Mouse (Mus musculus) megakaryocyte, embryonic 14.5 days (primary cell): Measurements from ENCODE around the gene Sfr1. TPM values are rescaled to one million over a fixed set of nuclear protein-coding genes. Genes with fewer than 3 reads are reported as not detected.

ENCODE experiments used
- H3K27me3 ChIP-seq: replicated peaks from 2 replicates; pipeline ENCODE3; 2012; ENCODE audit warnings: inconsistent platforms
- H3K36me3 ChIP-seq: replicated peaks from 2 replicates; pipeline ENCODE3; 2012; ENCODE audit warnings: low read length, inconsistent platforms, mixed read lengths
- H3K4me1 ChIP-seq: 2 replicates; pipeline ENCODE4 v1.6.1; 2012; ENCODE audit warnings: inconsistent platforms
- H3K4me3 ChIP-seq: replicated peaks from 2 replicates; pipeline ENCODE3; 2012; ENCODE audit warnings: moderate library complexity, mild to moderate bottlenecking, inconsistent platforms
- H3K9me3 ChIP-seq: 2 replicates; pipeline ENCODE4 v1.6.1; 2012; ENCODE audit warnings: inconsistent platforms
- FLI1 ChIP-seq: IDR thresholded peaks from 2 replicates; pipeline ENCODE4 v1.6.1; 2012; ENCODE audit warnings: low read length, inconsistent platforms, mixed read lengths
- GATA1 ChIP-seq: IDR thresholded peaks from 3 replicates; pipeline ENCODE4 v1.6.1; 2012; ENCODE audit warnings: mixed read lengths, low read length, inconsistent platforms, borderline replicate concordance
- polyA plus RNA-seq: library from polyadenylated mRNA; stranded (reverse); fragments of >175 nt; gene quantifications from 2 replicates; pipeline ENCODE4 v1.2.3, GENCODE M21; 2012; ENCODE audit warnings: low replicate concordance; ENCODE audit not compliant: insufficient read depth

Gene Sfr1
- polyA plus RNA-seq, 1 experiment = 9.7 TPM

DNA sequence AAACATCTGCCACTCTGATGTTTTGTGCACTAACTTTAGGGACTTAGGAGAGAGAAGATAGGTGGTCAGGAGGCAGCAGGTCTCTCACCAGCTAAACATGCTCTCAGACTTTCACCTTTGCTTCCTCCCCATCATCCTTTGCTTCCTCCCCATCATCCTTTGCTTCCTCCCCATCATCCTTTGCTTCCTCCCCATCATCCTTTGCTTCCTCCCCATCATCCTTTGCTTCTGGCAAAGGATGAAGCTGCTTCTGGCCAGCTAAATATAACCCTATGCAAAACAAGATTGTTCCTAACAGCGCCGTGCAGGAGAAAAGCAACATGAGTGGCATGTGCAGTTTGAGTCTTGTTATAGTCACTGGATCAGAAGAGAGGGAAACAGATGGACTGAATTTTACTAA, 15.6 kb downstream of the Sfr1 start:
- Histone ChIP-seq H3K4me3 (no peak overlapping the region), H3K36me3 (no peaks in the 10 kb centered on the region), H3K9me3 (no peaks in the 10 kb centered on the region), H3K27me3 (peaks cover 2% of the 10 kb centered on the region), H3K4me1 (no peaks in the 10 kb centered on the region; the same call in 1 of the 2 replicates)
- TF ChIP-seq GATA1 (no peak), FLI1 (no peak)

DNA sequence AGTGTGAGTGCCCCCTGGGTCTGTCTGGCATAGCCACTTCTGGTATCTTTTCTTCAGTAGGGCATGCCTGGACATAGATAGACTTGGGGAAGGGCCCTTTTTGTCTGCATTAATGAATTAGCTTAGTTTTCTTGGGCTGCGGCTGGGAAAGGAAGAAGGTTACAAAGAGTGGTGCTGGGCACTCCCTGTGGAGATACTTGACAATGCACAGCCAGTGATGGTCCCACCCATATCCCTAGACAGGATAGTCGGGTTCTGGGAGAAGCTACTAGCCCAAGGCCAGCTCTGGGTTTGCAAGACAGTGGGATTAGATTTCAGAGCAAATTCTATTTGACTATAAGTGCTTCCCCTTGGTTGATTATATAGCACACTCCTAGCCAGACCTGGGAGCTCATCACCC, 17.5 kb downstream of the Sfr1 start:
- Histone ChIP-seq H3K9me3 (no peaks in the 10 kb centered on the region), H3K27me3 (peaks cover 2% of the 10 kb centered on the region), H3K4me3 (no peak overlapping the region), H3K36me3 (no peaks in the 10 kb centered on the region), H3K4me1 (no peaks in the 10 kb centered on the region)
- TF ChIP-seq GATA1 (no peak), FLI1 (no peak)

DNA sequence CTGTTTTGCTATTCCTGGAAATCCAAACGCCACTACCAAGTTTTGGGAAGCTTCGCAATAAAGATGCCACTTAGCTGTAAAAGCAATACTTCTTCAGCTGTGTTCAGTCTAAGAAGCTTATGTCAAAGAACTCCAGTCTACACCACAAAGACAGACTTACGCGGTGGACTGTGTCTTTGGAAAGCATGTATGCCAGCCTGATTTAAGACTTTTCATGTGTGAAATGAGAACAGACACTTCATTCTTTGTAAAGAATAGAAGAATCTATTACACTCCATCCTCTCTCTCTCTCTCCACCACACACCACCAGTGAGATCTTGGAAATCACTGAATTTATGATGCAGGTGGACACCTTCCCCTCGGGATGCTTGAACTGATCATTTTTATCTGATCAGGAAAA, 18.9 kb downstream of the Sfr1 start:
- Histone ChIP-seq H3K36me3 (no peaks in the 10 kb centered on the region), H3K4me3 (no peak overlapping the region), H3K4me1 (no peaks in the 10 kb centered on the region), H3K9me3 (no peaks in the 10 kb centered on the region), H3K27me3 (peaks cover 2% of the 10 kb centered on the region)
- no peak for TF ChIP-seq FLI1
- TF ChIP-seq GATA1 = no peak

DNA sequence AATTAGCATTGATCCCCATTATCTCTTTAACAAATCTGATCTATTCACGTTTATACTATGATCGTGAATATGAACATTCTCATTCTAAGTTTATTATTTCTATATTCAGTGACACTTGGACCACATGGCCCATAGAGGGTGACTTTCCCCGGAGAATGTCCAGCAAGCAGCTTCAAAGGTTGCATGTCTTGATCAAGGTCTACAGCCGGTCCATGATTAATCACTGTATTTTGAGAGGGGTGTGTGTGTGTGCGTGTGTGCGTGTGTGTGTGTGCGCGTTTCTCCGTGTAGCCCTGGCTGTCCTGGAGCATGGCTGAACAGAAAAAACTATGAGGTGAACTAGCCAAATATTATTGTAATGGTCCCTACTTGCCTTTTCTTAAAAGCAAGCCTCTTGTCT, 21.0 kb downstream of the Sfr1 start:
- no peak for TF ChIP-seq FLI1
- no peak for TF ChIP-seq GATA1
- no peaks in the 10 kb centered on the region for H3K9me3 ChIP-seq

DNA sequence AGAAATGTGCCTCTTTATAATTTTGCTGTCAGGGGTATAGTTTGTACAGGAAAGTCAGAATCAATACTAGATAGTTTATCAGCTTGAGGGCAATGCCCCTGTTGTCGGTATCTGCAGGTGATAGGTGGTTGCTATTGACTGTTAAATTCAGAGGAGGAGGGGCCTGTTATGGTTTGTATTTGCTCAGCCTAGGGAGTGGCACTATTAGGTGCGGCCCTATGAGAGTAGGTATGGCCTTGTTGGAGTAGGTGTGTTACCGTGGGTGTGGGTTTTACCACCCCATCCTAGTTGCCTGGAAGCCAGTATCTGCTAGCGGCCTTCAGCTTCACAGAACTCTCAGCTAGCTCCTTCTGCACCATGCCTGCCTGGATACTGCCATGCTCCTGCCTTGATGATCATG, 22.4 kb downstream of the Sfr1 start:
- H3K27me3 ChIP-seq = peaks cover 6% of the 10 kb centered on the region
- no peaks in the 10 kb centered on the region for H3K9me3 ChIP-seq
- H3K4me3 ChIP-seq = no peak overlapping the region
- TF ChIP-seq FLI1 (no peak), GATA1 (no peak)
- no peaks in the 10 kb centered on the region for H3K4me1 ChIP-seq
- no peaks in the 10 kb centered on the region for H3K36me3 ChIP-seq

More for the DNA sequence above, 21.0 kb downstream of the Sfr1 start:
- Histone ChIP-seq H3K4me3 (no peak overlapping the region), H3K4me1 (no peaks in the 10 kb centered on the region), H3K36me3 (no peaks in the 10 kb centered on the region), H3K27me3 (peaks cover 6% of the 10 kb centered on the region)

DNA sequence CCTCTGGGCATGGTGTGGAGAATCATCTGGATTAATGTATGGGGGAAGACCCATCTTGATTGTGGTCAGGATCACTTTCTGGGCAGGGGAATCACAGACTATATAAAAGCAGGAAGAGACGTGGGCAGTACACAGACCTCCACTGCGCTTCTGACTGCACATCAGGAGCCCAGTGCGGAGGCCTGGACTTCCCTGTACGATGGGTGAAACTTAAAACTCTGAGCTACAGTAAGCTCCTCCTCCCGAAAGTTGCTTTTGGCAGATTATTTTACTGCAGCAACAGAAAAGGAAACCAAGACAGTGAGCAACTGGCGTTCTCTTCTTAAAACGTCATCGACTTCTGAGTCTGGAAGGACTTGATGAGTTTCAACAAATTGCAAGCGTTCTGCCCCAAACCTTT, 23.4 kb downstream of the Sfr1 start:
- Histone ChIP-seq H3K36me3 (no peaks in the 10 kb centered on the region), H3K9me3 (no peaks in the 10 kb centered on the region), H3K27me3 (peaks cover 6% of the 10 kb centered on the region), H3K4me3 (no peak overlapping the region), H3K4me1 (no peaks in the 10 kb centered on the region)
- no peak for TF ChIP-seq FLI1
- TF ChIP-seq GATA1 = no peak

DNA sequence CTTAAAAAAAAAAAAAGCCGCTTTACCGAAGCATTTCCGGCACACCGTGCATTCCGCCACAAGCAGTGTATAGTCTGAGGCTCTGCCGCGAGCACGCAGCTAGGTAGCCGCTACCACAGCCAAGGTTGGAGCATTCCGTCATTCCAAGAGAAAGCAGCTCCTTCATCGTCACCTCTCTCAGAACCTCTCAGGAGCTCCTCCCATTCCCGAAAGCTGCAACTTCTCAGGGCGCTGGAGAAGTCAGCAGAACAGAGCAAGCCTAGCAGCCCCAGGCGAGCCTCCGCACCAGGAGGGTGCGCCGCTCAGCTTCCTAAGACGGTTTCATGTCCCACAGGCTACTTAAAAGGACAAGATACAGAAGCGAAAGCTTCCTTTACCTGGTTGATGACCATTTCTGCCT, 24.1 kb downstream of the Sfr1 start:
- Histone ChIP-seq H3K9me3 (no peaks in the 10 kb centered on the region), H3K36me3 (no peaks in the 10 kb centered on the region), H3K4me3 (no peak overlapping the region), H3K27me3 (peaks cover 6% of the 10 kb centered on the region), H3K4me1 (no peaks in the 10 kb centered on the region)
- TF ChIP-seq GATA1 (no peak), FLI1 (no peak)

DNA sequence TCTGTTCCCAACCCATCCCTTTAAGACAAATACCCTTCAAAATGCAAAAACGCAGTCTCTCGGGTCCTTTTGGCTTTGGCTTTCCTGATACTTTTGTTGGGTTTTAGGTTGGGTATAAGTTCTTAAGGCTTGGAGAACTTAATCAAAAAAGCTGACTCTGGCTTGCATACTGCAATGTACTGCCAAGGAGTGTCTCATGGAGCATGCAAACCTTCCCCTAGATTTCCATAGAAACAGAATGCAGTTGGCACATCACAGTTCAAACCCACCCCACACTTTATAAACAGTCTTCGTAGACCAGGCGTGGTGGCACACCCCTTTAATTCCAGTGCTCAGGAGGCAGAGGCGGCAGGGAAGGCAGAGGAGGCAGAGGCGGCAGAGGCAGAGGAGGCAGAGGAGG, 46.4 kb downstream of the Sfr1 start:
- no peak for TF ChIP-seq FLI1
- no peak for TF ChIP-seq GATA1
- no peaks in the 10 kb centered on the region for H3K9me3 ChIP-seq
- H3K27me3 ChIP-seq = peaks cover 10% of the 10 kb centered on the region
- no peaks in the 10 kb centered on the region for H3K36me3 ChIP-seq
- peaks cover 5% of the 10 kb centered on the region; the same call in 1 of the 2 replicates for H3K4me1 ChIP-seq
- no peak overlapping the region for H3K4me3 ChIP-seq

DNA sequence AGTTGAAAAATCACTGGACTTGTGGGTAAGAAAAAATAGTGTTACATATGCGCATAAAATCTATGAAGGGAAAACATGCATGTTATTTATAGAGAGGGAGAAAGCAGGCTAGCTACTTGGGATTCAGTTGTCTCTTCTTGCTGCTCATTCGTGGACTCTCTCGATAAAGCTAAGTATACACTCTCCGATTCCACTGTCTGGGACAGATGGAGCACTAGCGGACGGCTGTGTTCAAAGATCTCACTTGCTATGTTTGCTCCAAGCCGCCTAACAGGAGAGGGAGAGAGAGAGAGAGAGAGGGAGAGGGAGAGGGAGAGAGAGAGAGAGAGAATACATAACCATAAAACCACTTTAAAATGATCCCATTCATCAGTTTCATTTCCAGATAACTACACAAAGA, 48.7 kb downstream of the Sfr1 start:
- H3K9me3 ChIP-seq = no peaks in the 10 kb centered on the region
- H3K27me3 ChIP-seq = peaks cover 13% of the 10 kb centered on the region
- H3K4me1 ChIP-seq = peaks cover 12% of the 10 kb centered on the region; the same call in 1 of the 2 replicates
- TF ChIP-seq FLI1 (no peak), GATA1 (no peak)
- H3K36me3 ChIP-seq = no peaks in the 10 kb centered on the region
- no peak overlapping the region for H3K4me3 ChIP-seq

DNA sequence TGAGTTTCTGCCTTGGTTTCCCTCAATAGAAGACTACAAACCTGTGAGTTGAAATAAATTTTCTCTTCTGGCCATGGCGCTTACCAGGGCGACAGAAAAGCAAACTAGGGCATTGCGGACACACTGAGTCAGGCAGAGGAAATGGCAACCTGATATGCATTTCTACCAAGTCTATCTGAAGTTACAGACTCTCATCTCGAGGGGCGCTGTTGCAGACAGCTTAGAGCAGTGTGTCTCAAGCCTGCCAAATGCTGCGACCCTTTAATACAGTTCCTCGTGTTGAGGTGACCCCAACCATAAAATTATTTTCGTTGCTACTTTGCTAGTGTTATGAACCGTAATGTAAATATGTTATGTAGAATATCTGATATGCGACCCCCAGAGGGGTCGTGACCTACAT, 49.5 kb downstream of the Sfr1 start:
- TF ChIP-seq GATA1 (no peak), FLI1 (no peak)
- H3K9me3 ChIP-seq = no peaks in the 10 kb centered on the region
- H3K36me3 ChIP-seq = no peaks in the 10 kb centered on the region
- H3K4me1 ChIP-seq = peaks cover 12% of the 10 kb centered on the region; the same call in 1 of the 2 replicates
- peaks cover 13% of the 10 kb centered on the region for H3K27me3 ChIP-seq
- no peak overlapping the region for H3K4me3 ChIP-seq

DNA sequence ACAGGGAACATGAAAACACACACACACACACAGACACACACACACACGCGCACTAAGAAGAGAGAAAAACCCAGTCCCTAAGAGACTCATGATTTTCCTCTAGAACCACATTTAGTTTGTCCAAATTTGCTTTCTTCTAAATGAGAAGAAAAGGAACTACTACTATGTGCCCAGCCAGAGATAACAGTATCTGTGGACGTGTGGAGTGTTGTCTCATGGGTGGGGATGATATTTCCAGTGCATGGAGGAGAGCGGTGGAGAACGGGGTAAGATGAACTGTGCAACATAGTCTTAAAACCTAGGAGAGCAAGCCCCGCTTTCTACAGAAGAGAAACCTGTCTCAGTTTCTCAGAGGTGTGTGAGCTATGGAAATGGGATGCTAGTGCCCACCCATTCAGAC, 52.4 kb downstream of the Sfr1 start:
- peaks cover 17% of the 10 kb centered on the region for H3K27me3 ChIP-seq
- H3K9me3 ChIP-seq = no peaks in the 10 kb centered on the region
- peaks cover 16% of the 10 kb centered on the region; the same call in 1 of the 2 replicates for H3K4me1 ChIP-seq
- no peak for TF ChIP-seq FLI1
- TF ChIP-seq GATA1 = no peak
- H3K4me3 ChIP-seq = no peak overlapping the region
- H3K36me3 ChIP-seq = no peaks in the 10 kb centered on the region

Other genes with a start within 250 kb of the Sfr1 start
- gene Stn1, start 194.2 kb upstream of the Sfr1 start, polyA plus RNA-seq = 2.4 and 6.6 TPM in 2 replicates
- 1.5 and 5.6 TPM in 2 replicates for gene Slk, start 152.0 kb upstream of the Sfr1 start, polyA plus RNA-seq
- not detected in 2 replicates for gene Col17a1, start 39.6 kb upstream of the Sfr1 start, polyA plus RNA-seq
- 187 and 263 TPM in 2 replicates for gene Gsto1, start 123.3 kb downstream of the Sfr1 start, polyA plus RNA-seq
- not detected in 2 replicates for gene Gsto2, start 133.9 kb downstream of the Sfr1 start, polyA plus RNA-seq
- not detected in 2 replicates for gene Cfap43, start 187.6 kb downstream of the Sfr1 start, polyA plus RNA-seq
- gene Itprip, start 187.6 kb downstream of the Sfr1 start, polyA plus RNA-seq = 2.1 and 2.3 TPM in 2 replicates
- not detected in 2 replicates for gene Cfap58, start 206.0 kb downstream of the Sfr1 start, polyA plus RNA-seq